In the genomic region with DNA sequence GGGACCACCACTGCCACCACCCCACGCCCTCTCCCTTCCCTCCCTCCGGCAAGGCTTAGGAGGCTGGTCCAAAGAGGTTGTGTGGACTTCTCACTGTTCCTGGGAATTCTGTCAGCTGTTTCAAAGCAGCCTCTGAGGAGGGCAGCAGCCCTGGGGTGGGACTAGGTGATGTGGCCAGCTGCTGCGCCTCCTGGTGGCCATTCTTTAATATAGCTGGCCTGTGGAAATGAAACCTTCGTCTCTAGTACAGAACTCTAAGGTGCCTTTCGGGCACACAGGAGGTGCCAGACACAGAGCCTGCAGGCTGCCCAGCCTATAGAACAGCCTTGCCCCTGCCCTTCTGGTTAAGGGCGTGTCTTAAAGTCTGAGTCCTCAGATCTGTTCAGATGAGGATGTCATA, we compare ENCODE assay signal across 9 mouse cellular contexts. TPM values are rescaled to one million over a fixed set of nuclear protein-coding genes. Genes with fewer than 3 reads are reported as not detected.
DNase-seq lines count a peak whose midpoint lies in the region; ATAC-seq and TF ChIP-seq lines count a peak whose summit lies in the region.
"Had no signal": no experiment of that assay in that cellular context is flagged by ENCODE, and none has a peak within 500 bp of the region (broad histone marks: within the 10 kb centered on the region; RNA-seq: fewer than 3 reads in every experiment).

No protein-coding gene starts in this region.

- no peak overlapping the region for H3K9ac ChIP-seq in limb, embryonic 12.5 days (replicated peaks)
- H3K9ac ChIP-seq in midbrain, embryonic 14.5 days (replicated peaks; ENCODE audit: low read length), result no peak overlapping the region

- H3K27ac ChIP-seq in bone marrow, adult 2 months (ENCODE audit: control insufficient read depth, insufficient read depth, low read depth, low read length, poor library complexity), result no peak overlapping the region
- H3K27ac ChIP-seq in embryonic fibroblast, embryonic 13.5 days (ENCODE audit: insufficient read depth, low read length), result no peak overlapping the region
- H3K27ac ChIP-seq in limb, embryonic 12.5 days, result no peak overlapping the region
- H3K27ac ChIP-seq in midbrain, embryonic 14.5 days (replicated peaks; ENCODE audit: low read depth, low read length), result no peak overlapping the region

- H3K4me2 ChIP-seq in limb, embryonic 12.5 days, result no peak overlapping the region
- H3K4me2 ChIP-seq in midbrain, embryonic 14.5 days (ENCODE audit: low read length), result no peak overlapping the region

- ATAC-seq in limb, embryonic 12.5 days (ENCODE audit: insufficient number of reproducible peaks, insufficient read depth, low FRiP score, low TSS enrichment, low read depth), result peak; percentile 61; the same call in 1 of the 2 replicates
- peak; percentile 62; the same call in 1 of the 2 replicates for ATAC-seq in midbrain, embryonic 14.5 days (ENCODE audit: low FRiP score, low TSS enrichment)

- 32% methylated on average over 6 of the region's 6 CpGs for WGBS in bone marrow, adult 2 months
- 18% methylated on average over 6 of the region's 6 CpGs for WGBS in limb, embryonic 12.5 days
- WGBS in midbrain, embryonic 14.5 days, result 21% methylated on average over 6 of the region's 6 CpGs

- H3K4me1 ChIP-seq in bone marrow, adult 2 months (ENCODE audit: control insufficient read depth, insufficient read depth, low read length), result peaks cover 10% of the 10 kb centered on the region
- H3K4me1 ChIP-seq in embryonic fibroblast, embryonic 13.5 days (ENCODE audit: control insufficient read depth, insufficient read depth, low read length), result no peaks in the 10 kb centered on the region
- H3K4me1 ChIP-seq in limb, embryonic 12.5 days (replicated peaks), result 0 out of 2 replicates have a peak, but pooled peaks cover 10% of the 10 kb centered on the region
- no peaks in the 10 kb centered on the region for H3K4me1 ChIP-seq in midbrain, embryonic 14.5 days (ENCODE audit: control insufficient read depth, insufficient read depth, low read length)

- TF ChIP-seq POLR2A in bone marrow, adult 2 months (IDR thresholded peaks at IDR 0.05; ENCODE audit: borderline replicate concordance, control insufficient read depth, low read depth, low read length), result no peak
- TF ChIP-seq POLR2A in embryonic fibroblast, embryonic 13.5 days (IDR thresholded peaks at IDR 0.05; ENCODE audit: low read depth, low read length), result no peak

- DNase-seq in ovary, postnatal 36 days (ENCODE audit: low spot score), result peak; percentile 41
- DNase-seq in ovary, adult 18-20 months (ENCODE audit: low spot score), result no peak
- peak; percentile 67 to 77 for DNase-seq in heart, postnatal 14 days
- DNase-seq in midbrain, embryonic 14.5 days, result peak; percentile 80
- peak; percentile 72 for DNase-seq in thymus, postnatal 14 days

- peaks cover 24% of the 10 kb centered on the region for H3K36me3 ChIP-seq in limb, embryonic 12.5 days
- peaks cover 32% of the 10 kb centered on the region for H3K36me3 ChIP-seq in midbrain, embryonic 14.5 days (ENCODE audit: control insufficient read depth, insufficient read depth, low read length)

- peaks cover 12% of the 10 kb centered on the region for H3K27me3 ChIP-seq in limb, embryonic 12.5 days
- H3K27me3 ChIP-seq in midbrain, embryonic 14.5 days (ENCODE audit: control insufficient read depth, insufficient read depth, low read length), result no peaks in the 10 kb centered on the region

- no peak overlapping the region for H3K4me3 ChIP-seq in bone marrow, adult 2 months (replicated peaks; ENCODE audit: control insufficient read depth, low read depth, low read length)
- H3K4me3 ChIP-seq in embryonic fibroblast, embryonic 13.5 days (ENCODE audit: insufficient read depth, low read length), result no peak overlapping the region
- H3K4me3 ChIP-seq in limb, embryonic 12.5 days (replicated peaks), result no peak overlapping the region
- no peak overlapping the region for H3K4me3 ChIP-seq in midbrain, embryonic 14.5 days (replicated peaks; ENCODE audit: low read depth, low read length)
- H3K4me3 ChIP-seq: erythroblast, embryonic 14.5 days had no signal

- H3K9me3 ChIP-seq in limb, embryonic 12.5 days, result no peaks in the 10 kb centered on the region
- no peaks in the 10 kb centered on the region for H3K9me3 ChIP-seq in midbrain, embryonic 14.5 days (ENCODE audit: control insufficient read depth, low read length)

- peak; percentile 80 for TF ChIP-seq CTCF in bone marrow, adult 2 months (IDR thresholded peaks at IDR 0.05; ENCODE audit: control insufficient read depth, insufficient read depth, low read length)
- peak; percentile 55 for TF ChIP-seq CTCF in embryonic fibroblast, embryonic 13.5 days (IDR thresholded peaks at IDR 0.05; ENCODE audit: borderline replicate concordance, insufficient read depth, low read length)

- intact Hi-C loops in heart, postnatal 14 days (cut with DNase I), result loop anchor here (1.0 to 5.0 kb wide), 2 partner anchors 37 to 432 kb away; partner anchors contain the start of genes Lyzl4 and Vipr1

RNA-seq across cellular contexts. Expression of gene Sec22c, which starts 25.7 kb away (rescaled TPM):
- 4.5 and 8.3 TPM in 2 replicates for polyA plus RNA-seq in bone marrow, adult 2 months (2011; ENCODE audit: insufficient read depth, insufficient read length, low replicate concordance, missing spikeins)
- polyA plus RNA-seq in embryonic fibroblast, embryonic 13.5 days (2011; ENCODE audit: insufficient read length, low read depth, missing spikeins), result 9.3 and 11.2 TPM in 2 replicates
- total RNA-seq in heart, postnatal 14 days (2021), result 1 to 10 TPM; 5.3 to 5.8 TPM
- 13.9 and 16.2 TPM in 2 replicates for polyA plus RNA-seq in limb, embryonic 12.5 days (2016; fragmentation: Nextera tagmentation; extraction: Ambion mirVana)
- polyA plus RNA-seq in midbrain, embryonic 14.5 days (2014; fragmentation: Nextera tagmentation; extraction: Ambion mirVana), result 20.0 and 27.7 TPM in 2 replicates

RNA-seq across cellular contexts. Expression of gene Ss18l2, which starts 30.6 kb away (rescaled TPM):
- polyA plus RNA-seq in bone marrow, adult 2 months (2011; ENCODE audit: insufficient read depth, insufficient read length, low replicate concordance, missing spikeins), result 39.6 and 72.1 TPM in 2 replicates
- 46.9 and 59.7 TPM in 2 replicates for polyA plus RNA-seq in embryonic fibroblast, embryonic 13.5 days (2011; ENCODE audit: insufficient read length, low read depth, missing spikeins)
- 100 to 1,000 TPM; 128 to 131 TPM for total RNA-seq in heart, postnatal 14 days (2021)
- polyA plus RNA-seq in limb, embryonic 12.5 days (2016; fragmentation: Nextera tagmentation; extraction: Ambion mirVana), result 95.8 and 105 TPM in 2 replicates
- 164 and 190 TPM in 2 replicates for polyA plus RNA-seq in midbrain, embryonic 14.5 days (2014; fragmentation: Nextera tagmentation; extraction: Ambion mirVana)

RNA-seq across cellular contexts. Expression of gene Vipr1, which starts 37.0 kb away (rescaled TPM):
- polyA plus RNA-seq in bone marrow, adult 2 months (2011; ENCODE audit: insufficient read depth, insufficient read length, low replicate concordance, missing spikeins), result 0.72 TPM in 1 of 2 replicates, not detected in the other
- polyA plus RNA-seq in embryonic fibroblast, embryonic 13.5 days (2011; ENCODE audit: insufficient read length, low read depth, missing spikeins), result 0.14 TPM in 1 of 2 replicates, not detected in the other
- total RNA-seq in heart, postnatal 14 days (2021), result 1 to 10 TPM in 1 of 2 experiments, under 1 TPM in 1; 0.73 to 2.1 TPM
- polyA plus RNA-seq in limb, embryonic 12.5 days (2016; fragmentation: Nextera tagmentation; extraction: Ambion mirVana), result 0.69 and 1.1 TPM in 2 replicates
- 0.08 and 0.25 TPM in 2 replicates for polyA plus RNA-seq in midbrain, embryonic 14.5 days (2014; fragmentation: Nextera tagmentation; extraction: Ambion mirVana)
- polyA plus RNA-seq: erythroblast, embryonic 14.5 days had no signal

RNA-seq across cellular contexts. Expression of gene Lyzl4, which starts 37.7 kb away (rescaled TPM):
- not detected in 2 replicates for polyA plus RNA-seq in bone marrow, adult 2 months (2011; ENCODE audit: insufficient read depth, insufficient read length, low replicate concordance, missing spikeins)
- not detected in 2 replicates for polyA plus RNA-seq in embryonic fibroblast, embryonic 13.5 days (2011; ENCODE audit: insufficient read length, low read depth, missing spikeins)
- not detected for total RNA-seq in heart, postnatal 14 days (2021)
- 0.45 TPM in 1 of 2 replicates, not detected in the other for polyA plus RNA-seq in limb, embryonic 12.5 days (2016; fragmentation: Nextera tagmentation; extraction: Ambion mirVana)
- not detected in 2 replicates for polyA plus RNA-seq in midbrain, embryonic 14.5 days (2014; fragmentation: Nextera tagmentation; extraction: Ambion mirVana)
- polyA plus RNA-seq: erythroblast, embryonic 14.5 days had no signal

RNA-seq across cellular contexts. Expression of gene Nktr, which starts 39.4 kb away (rescaled TPM):
- 41.4 and 50.9 TPM in 2 replicates for polyA plus RNA-seq in bone marrow, adult 2 months (2011; ENCODE audit: insufficient read depth, insufficient read length, low replicate concordance, missing spikeins)
- polyA plus RNA-seq in embryonic fibroblast, embryonic 13.5 days (2011; ENCODE audit: insufficient read length, low read depth, missing spikeins), result 134 and 169 TPM in 2 replicates
- 10 to 100 TPM; 44.8 to 46.5 TPM for total RNA-seq in heart, postnatal 14 days (2021)
- polyA plus RNA-seq in limb, embryonic 12.5 days (2016; fragmentation: Nextera tagmentation; extraction: Ambion mirVana), result 68.4 and 71.5 TPM in 2 replicates
- 61.5 and 73.0 TPM in 2 replicates for polyA plus RNA-seq in midbrain, embryonic 14.5 days (2014; fragmentation: Nextera tagmentation; extraction: Ambion mirVana)
